Mouse (Mus musculus): ENCODE data around the gene Fam84b. TPM values are rescaled to one million over a fixed set of nuclear protein-coding genes. Genes with fewer than 3 reads are reported as not detected.

Fam84b gene
- total and polyA plus RNA-seq, 2 experiments: 5.5 to 10.6 TPM

DNA sequence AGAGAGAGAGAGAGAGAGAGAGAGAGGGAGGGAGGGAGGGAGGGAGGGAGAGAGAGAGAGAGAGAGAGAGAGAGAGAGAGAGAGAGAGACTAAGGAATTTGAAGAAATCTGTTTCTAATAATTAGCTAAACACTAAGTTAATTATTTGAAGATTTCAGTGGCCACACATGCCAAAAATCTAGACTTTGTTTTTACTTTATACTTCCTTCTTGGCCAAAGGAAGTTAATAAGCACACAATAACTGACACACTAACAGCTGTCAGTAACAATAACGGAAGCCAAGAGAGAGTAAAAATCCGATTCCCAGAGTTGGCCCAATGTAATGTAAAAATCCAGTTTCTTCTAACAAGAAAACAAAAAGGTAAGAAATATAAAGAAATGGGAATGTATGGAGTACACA is 69.8 kb downstream of the Fam84b start:
- DNase-seq (ENCODE audit: extremely low read depth, low read depth, low spot score): peak; percentile 33
- no peak for TF ChIP-seq CTCF (IDR thresholded peaks at IDR 0.05; ENCODE audit: low read depth, low read length)
- no peak for TF ChIP-seq POLR2A (IDR thresholded peaks at IDR 0.05; ENCODE audit: extremely low read depth, insufficient read depth, low read length)
- Histone ChIP-seq H3K27ac (replicated peaks; ENCODE audit: insufficient read depth, low read depth, low read length) (no peak overlapping the region), H3K9ac (ENCODE audit: low read depth, low read length) (no peak overlapping the region), H3K27me3 (ENCODE audit: control insufficient read depth, insufficient read depth, low read length) (no peaks in the 10 kb centered on the region), H3K36me3 (ENCODE audit: control insufficient read depth, insufficient read depth, low read length) (no peaks in the 10 kb centered on the region), H3K4me3 (ENCODE audit: insufficient read depth, low read depth, low read length) (no peak overlapping the region), H3K79me2 (ENCODE audit: control insufficient read depth, insufficient read depth, low read length) (no peaks in the 10 kb centered on the region), H3K4me1 (ENCODE audit: control insufficient read depth, insufficient read depth, low read length) (no peaks in the 10 kb centered on the region)
- WGBS: 32% methylated on average over 2 of the region's 2 CpGs

- DNase-seq (ENCODE audit: extremely low read depth, low read depth, low spot score): peak; percentile 19
- H3K36me3 ChIP-seq (ENCODE audit: control insufficient read depth, insufficient read depth, low read length): no peaks in the 10 kb centered on the region
- H3K79me2 ChIP-seq (ENCODE audit: control insufficient read depth, insufficient read depth, low read length): no peaks in the 10 kb centered on the region
- TF ChIP-seq CTCF (IDR thresholded peaks at IDR 0.05; ENCODE audit: low read depth, low read length) (no peak), POLR2A (IDR thresholded peaks at IDR 0.05; ENCODE audit: extremely low read depth, insufficient read depth, low read length) (no peak)
- no peak overlapping the region for H3K4me3 ChIP-seq (ENCODE audit: insufficient read depth, low read depth, low read length)
- H3K27ac ChIP-seq (replicated peaks; ENCODE audit: insufficient read depth, low read depth, low read length): no peak overlapping the region
- H3K9ac ChIP-seq (ENCODE audit: low read depth, low read length): no peak overlapping the region
- no peaks in the 10 kb centered on the region for H3K27me3 ChIP-seq (ENCODE audit: control insufficient read depth, insufficient read depth, low read length)
- WGBS: 90% methylated on average over 1 of the region's 1 CpGs
- no peaks in the 10 kb centered on the region for H3K4me1 ChIP-seq (ENCODE audit: control insufficient read depth, insufficient read depth, low read length)
These were observed 74.0 kb downstream of the Fam84b start for GRCm38 (mm10) chr15:60779531-60779973.

GRCm38 (mm10) chr15:60779063-60779462 is 74.5 kb downstream of the Fam84b start:
- H3K9ac ChIP-seq (ENCODE audit: low read depth, low read length): no peak overlapping the region
- no peaks in the 10 kb centered on the region for H3K4me1 ChIP-seq (ENCODE audit: control insufficient read depth, insufficient read depth, low read length)
- H3K4me3 ChIP-seq (ENCODE audit: insufficient read depth, low read depth, low read length): no peak overlapping the region
- no peaks in the 10 kb centered on the region for H3K36me3 ChIP-seq (ENCODE audit: control insufficient read depth, insufficient read depth, low read length)
- H3K27ac ChIP-seq (replicated peaks; ENCODE audit: insufficient read depth, low read depth, low read length): no peak overlapping the region
- TF ChIP-seq POLR2A (IDR thresholded peaks at IDR 0.05; ENCODE audit: extremely low read depth, insufficient read depth, low read length) (no peak), CTCF (IDR thresholded peaks at IDR 0.05; ENCODE audit: low read depth, low read length) (no peak)
- 85% methylated on average over 4 of the region's 4 CpGs for WGBS
- H3K27me3 ChIP-seq (ENCODE audit: control insufficient read depth, insufficient read depth, low read length): no peaks in the 10 kb centered on the region
- H3K79me2 ChIP-seq (ENCODE audit: control insufficient read depth, insufficient read depth, low read length): no peaks in the 10 kb centered on the region
- no peak for DNase-seq (ENCODE audit: extremely low read depth, low read depth, low spot score)

Other genes starting within 250 kb of the Fam84b start
- 418 and 886 TPM in 2 replicates for gene A1bg, start 69.2 kb upstream of the Fam84b start, total RNA-seq (2014; rRNA removed)
- gene A1bg, start 69.2 kb upstream of the Fam84b start, polyA plus RNA-seq (2012; rRNA removed): 473 and 2,561 TPM in 2 replicates